Mouse (Mus musculus) hindbrain, embryonic 15.5 days (tissue): ENCODE results near the gene Ric8a. TPM values are rescaled to one million over a fixed set of nuclear protein-coding genes. Genes with fewer than 3 reads are reported as not detected.

Experiments
- polyA plus RNA-seq: library from polyadenylated mRNA; unstranded; fragments of >200 nt; fragmentation: Nextera tagmentation; extraction: Ambion mirVana; gene quantifications from 2 replicates; pipeline ENCODE4 v1.2.1, GENCODE M21; 2015

Gene Ric8a
- polyA plus RNA-seq, 1 experiment from 2014 or later = 104 TPM

Other genes with a start within 250 kb of the Ric8a start
- gene Olfr61, start 228.0 kb upstream of the Ric8a start, polyA plus RNA-seq = not detected in 2 replicates
- gene Olfr53, start 210.5 kb upstream of the Ric8a start, polyA plus RNA-seq = not detected in 2 replicates
- 0.07 TPM in 1 of 2 replicates, not detected in the other for gene Olfr539, start 197.0 kb upstream of the Ric8a start, polyA plus RNA-seq
- gene Olfr45, start 175.0 kb upstream of the Ric8a start, polyA plus RNA-seq = not detected in 2 replicates
- not detected in 2 replicates for gene Olfr541, start 159.7 kb upstream of the Ric8a start, polyA plus RNA-seq
- gene Cyp2e1, start 93.2 kb upstream of the Ric8a start, polyA plus RNA-seq = not detected in 2 replicates
- 0.40 and 0.42 TPM in 2 replicates for gene Syce1, start 69.1 kb upstream of the Ric8a start, polyA plus RNA-seq
- gene Zfp941, start 34.8 kb upstream of the Ric8a start, polyA plus RNA-seq = 27.1 and 28.3 TPM in 2 replicates
- gene Urah, start 21.9 kb upstream of the Ric8a start, polyA plus RNA-seq = 0.25 TPM in 2 replicates
- gene Scgb1c1, start 11.4 kb upstream of the Ric8a start, polyA plus RNA-seq = not detected in 2 replicates
- not detected in 2 replicates for gene Odf3, start 9.2 kb upstream of the Ric8a start, polyA plus RNA-seq
- not detected in 2 replicates for gene Gm45785, start 626 bp upstream of the Ric8a start, polyA plus RNA-seq
- gene Bet1l, start 620 bp downstream of the Ric8a start, polyA plus RNA-seq = 38.0 and 44.3 TPM in 2 replicates
- 245 and 259 TPM in 2 replicates for gene Psmd13, start 25.0 kb downstream of the Ric8a start, polyA plus RNA-seq
- gene Sirt3, start 25.4 kb downstream of the Ric8a start, polyA plus RNA-seq = 56.4 and 60.5 TPM in 2 replicates
- not detected in 2 replicates for gene Cox8b, start 43.5 kb downstream of the Ric8a start, polyA plus RNA-seq
- gene Nlrp6, start 63.9 kb downstream of the Ric8a start, polyA plus RNA-seq = 0.67 and 0.88 TPM in 2 replicates
- 9.1 TPM in 2 replicates for gene Pgghg, start 84.4 kb downstream of the Ric8a start, polyA plus RNA-seq
- gene Ifitm5, start 93.3 kb downstream of the Ric8a start, polyA plus RNA-seq = 0.75 and 0.82 TPM in 2 replicates
- gene Gm45717, start 99.0 kb downstream of the Ric8a start, polyA plus RNA-seq = not detected in 2 replicates
- gene Ifitm2, start 99.0 kb downstream of the Ric8a start, polyA plus RNA-seq = 190 and 193 TPM in 2 replicates
- 16.6 and 19.9 TPM in 2 replicates for gene Ifitm1, start 110.3 kb downstream of the Ric8a start, polyA plus RNA-seq
- gene Ifitm3, start 153.8 kb downstream of the Ric8a start, polyA plus RNA-seq = 36.8 and 54.6 TPM in 2 replicates
- gene Ifitm6, start 161.0 kb downstream of the Ric8a start, polyA plus RNA-seq = 0.79 and 1.7 TPM in 2 replicates
- not detected in 2 replicates for gene Gm17387, start 172.2 kb downstream of the Ric8a start, polyA plus RNA-seq
- 45.6 and 57.3 TPM in 2 replicates for gene B4galnt4, start 204.1 kb downstream of the Ric8a start, polyA plus RNA-seq
- 0.25 and 0.29 TPM in 2 replicates for gene Pkp3, start 221.3 kb downstream of the Ric8a start, polyA plus RNA-seq
- gene Sigirr, start 243.6 kb downstream of the Ric8a start, polyA plus RNA-seq = 3.2 and 3.3 TPM in 2 replicates